Mouse (Mus musculus) liver, embryonic 14.5 days (tissue): ENCODE results near the gene Xbp1.

Experiments
- CTCF ChIP-seq: IDR thresholded peaks from 2 replicates; pipeline ENCODE4 v1.5.1; 2016; ENCODE audit warnings: antibody characterized with exemption, low read depth, control low read depth
- EP300 ChIP-seq: IDR thresholded peaks from 2 replicates; pipeline ENCODE4 v1.6.1; 2016; ENCODE audit warnings: antibody characterized with exemption, low read depth

GRCm38 (mm10) chr11:5543281-5543680, 22.8 kb downstream of the Xbp1 start:
- TF ChIP-seq CTCF = no peak
- TF ChIP-seq EP300 = no peak
